Mouse (Mus musculus) naive thymus-derived CD4-positive, alpha-beta T cell, adult 2 months (primary cell): Measurements from ENCODE around the gene A430005L14Rik.

Experiments
- DNase-seq: peaks from one replicate; pipeline ENCODE4 v3.0.0-alpha.2; 2011; ENCODE audit warnings: low read depth

A430005L14Rik gene

DNA sequence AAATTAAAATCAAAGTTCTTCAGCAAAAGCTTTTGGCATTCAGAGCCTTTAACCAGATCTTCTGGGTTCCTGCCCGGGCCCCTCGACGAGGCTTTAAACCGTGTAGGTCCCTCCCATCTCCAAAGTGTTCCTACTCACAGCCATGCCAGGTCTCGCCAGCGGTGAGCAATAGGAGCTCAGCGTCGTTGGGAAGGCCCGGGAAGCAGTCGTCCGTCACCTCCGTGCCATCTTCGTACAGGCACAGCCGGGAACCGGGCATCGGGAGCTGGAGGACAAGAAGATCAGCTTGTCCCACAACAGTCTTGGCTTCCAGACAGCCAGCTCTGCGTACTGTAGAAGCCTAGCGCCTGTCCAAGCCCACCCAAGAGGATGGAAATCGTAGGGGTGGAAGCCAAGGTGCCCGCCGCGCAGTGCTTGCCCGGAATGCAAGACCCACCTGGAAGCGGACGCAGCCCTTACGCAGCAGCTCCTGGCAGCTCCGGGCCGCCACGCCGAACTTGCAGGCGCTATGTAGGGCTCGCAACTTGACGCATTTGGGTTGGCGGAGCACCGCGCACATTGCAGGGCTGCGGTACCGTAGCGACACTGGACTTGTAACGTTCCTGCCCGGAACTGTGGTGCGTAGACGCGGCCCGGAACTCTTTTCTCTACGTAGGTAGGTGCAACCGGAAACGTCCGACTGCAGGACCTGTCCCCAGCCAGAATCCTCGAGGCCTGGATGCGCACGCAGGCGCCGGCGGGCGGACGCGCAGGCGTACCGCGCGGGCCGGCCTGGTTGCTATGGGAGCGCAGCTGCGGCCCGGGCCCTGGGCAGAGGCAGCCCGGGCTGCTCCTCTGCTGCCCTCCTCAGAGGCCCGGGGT, 17.6 kb downstream of the A430005L14Rik start, which contains the start of the genes Dffb and Cep104:
Dffb (minus strand) TSS at position 696 of the 861 bp plus-strand sequence.
Cep104 (plus strand) TSS at position 764 of the 861 bp plus-strand sequence.
- DNase-seq, result peak; percentile 92

DNA sequence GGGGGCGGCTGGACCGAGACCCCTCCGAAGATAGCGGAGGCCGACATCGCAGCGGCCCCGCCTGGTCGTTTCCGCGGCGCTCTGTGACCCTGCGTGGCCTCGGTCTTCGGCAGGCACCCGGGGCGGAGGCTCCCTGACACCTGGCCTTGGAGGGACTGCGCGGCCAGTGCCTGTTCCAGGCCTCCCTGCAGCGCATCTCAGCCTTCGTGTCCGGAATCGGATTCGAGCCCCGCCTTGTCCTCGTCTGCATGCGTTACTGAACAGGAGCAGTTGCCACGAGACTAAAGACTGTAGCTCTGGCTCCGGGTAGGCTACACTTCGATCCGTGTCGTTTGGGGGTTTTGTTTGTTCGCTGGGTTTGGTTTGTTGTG, 18.2 kb downstream of the A430005L14Rik start:
- DNase-seq, result no peak

DNA sequence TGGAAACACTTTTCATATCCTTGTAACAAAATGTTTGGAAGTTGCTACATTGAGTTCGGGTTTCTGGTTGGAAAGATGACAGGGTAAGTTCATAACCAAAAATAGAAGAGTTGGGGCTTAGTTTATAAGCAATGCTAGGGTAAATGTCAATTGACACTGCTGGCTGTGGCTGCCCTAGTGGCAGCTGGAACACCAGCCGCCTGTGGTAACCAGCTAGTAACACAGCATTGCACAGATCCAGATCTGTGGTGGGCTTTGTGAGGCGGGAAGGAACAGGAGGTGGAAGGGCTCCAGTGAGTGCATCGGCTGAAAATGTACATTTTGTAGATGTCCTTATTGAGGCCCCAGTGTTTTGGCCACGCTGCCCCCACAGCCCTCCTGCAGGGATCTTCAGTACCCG, 18.7 kb downstream of the A430005L14Rik start:
- peak; percentile 21 for DNase-seq

DNA sequence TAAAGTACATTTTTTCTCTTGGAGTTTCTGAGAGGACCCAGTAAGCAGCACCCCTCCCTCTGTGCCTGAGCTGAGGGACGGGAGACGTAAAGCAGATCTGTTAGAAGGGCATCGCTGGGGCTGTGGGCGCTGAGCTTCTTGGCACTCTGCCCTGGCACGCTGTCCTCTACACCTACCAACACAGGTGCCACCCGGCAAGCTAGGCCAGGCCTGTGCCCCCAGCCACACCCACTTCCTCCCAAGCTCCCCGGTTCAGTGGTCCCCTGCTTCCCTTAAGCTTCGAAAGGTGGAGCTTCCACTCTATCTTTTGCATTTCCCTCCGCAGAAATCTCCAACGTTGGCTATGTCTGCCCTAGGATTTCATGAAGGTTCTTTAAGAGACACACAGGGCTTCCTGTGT, 22.2 kb downstream of the A430005L14Rik start:
- DNase-seq, result no peak

DNA sequence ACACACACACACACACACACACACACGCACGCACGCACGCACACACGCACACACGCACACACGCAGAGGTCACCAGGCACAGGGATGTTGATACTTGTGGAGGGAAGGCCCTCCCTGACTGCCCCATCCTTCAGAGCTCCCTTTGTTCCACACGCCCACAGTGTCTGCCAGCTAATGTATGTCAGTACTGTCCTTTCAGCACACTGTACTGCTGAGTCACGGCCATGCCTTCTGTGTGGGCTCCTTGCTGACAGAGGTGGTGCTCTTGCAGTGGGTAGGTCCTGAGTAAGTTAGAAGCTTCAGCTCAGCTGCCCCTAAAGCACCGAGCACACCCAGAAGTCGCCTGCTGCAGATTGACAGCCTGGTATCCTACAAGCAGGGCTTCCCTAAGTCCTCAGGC, 23.4 kb downstream of the A430005L14Rik start:
- DNase-seq, result no peak

DNA sequence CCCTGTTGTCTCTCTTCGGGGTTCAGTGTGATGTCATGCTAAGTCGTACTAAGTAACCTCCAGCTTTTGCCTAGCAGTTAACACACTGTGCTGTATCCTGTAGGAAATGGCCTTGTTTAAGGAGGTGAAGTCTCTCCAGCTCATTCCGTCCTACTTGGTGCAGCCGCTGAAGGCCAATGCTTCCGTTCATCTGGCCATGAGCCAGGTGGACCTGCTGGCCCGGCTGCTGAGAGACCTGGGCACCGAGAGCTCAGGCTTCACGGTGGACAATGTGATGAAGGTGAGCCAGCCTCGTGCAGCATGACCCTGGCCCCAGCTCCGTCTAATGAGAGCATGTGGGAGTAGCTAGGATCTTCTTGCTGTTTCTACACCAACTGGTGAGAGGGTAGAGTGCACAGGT, 35.7 kb downstream of the A430005L14Rik start:
- no peak for DNase-seq

DNA sequence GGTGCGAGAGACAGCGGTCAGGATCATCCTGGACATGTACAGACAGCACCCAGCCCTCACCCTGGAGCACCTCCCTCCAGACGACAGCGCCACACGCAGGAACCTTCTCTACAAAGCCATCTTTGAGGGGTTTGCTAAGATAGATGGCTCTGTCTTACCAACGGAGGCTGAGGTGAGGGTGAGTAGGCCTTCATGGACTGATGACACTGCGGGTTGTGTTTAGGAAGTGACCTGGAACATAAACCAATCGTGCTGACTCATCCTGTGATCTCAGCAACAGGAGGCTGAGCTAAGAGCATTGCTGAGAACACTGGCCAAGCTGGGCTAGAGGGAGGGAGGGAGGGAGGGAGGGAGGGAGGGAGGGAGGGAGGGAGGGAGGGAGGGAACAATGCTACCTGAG, 36.5 kb downstream of the A430005L14Rik start:
- DNase-seq, result no peak

DNA sequence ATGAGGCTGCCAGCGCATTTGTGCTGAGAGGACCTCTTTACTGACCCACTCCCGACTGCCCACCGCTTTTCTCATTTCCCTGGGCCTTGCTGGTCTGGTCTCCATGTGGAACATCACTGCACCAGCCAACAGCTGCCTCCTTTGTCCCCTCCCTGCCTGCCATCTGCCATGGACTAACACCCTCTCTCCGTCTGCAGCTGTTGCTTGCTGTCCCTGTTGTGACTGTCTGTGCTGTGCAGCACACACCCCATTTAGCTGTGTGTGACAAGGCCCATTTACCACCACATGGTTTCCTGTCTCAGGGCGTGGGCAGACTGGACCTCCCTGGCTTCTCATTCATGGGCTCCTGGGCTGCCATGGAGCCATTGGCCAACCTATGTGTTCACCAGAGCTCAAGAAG, 48.5 kb downstream of the A430005L14Rik start:
- DNase-seq, result no peak

DNA sequence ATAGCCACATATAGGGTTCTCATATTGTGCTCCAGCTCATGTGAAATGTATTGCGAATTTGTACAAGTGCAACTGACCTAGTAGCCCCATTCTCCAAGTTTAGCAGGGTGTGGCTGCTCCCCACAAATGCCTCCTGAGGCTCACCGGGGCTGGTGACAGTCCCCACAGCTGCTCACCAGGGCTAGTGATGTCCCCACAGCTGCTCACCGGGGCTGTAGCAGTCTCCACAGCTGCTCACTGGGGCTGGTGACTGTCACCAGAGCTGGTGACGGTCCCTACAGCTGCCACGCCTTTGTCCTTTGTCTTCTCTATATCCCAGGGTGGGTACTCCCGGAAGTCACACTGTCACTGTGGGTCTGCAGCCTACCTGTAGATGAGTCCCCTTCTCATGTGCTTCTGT, 49.2 kb downstream of the A430005L14Rik start:
- DNase-seq, result no peak

DNA sequence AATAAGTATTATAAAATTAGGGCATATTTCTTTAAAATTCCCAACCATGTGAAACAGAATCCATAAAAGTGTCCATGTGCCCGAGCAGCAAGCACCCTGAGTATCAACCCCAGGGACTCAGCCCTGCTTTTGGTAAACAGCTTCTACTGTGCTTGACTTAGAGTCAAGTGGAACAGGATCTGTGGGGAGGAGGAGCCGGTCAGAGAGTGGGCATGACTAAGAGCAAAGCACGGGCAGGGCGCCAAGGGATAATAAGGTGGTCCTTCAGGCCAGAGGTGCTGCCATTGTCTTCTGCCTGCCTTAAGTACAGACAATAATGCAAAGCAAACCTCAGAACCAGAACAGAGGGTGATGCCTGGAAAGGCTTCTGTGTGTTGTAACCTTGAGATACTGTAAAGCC, 50.7 kb downstream of the A430005L14Rik start:
- DNase-seq, result no peak

DNA sequence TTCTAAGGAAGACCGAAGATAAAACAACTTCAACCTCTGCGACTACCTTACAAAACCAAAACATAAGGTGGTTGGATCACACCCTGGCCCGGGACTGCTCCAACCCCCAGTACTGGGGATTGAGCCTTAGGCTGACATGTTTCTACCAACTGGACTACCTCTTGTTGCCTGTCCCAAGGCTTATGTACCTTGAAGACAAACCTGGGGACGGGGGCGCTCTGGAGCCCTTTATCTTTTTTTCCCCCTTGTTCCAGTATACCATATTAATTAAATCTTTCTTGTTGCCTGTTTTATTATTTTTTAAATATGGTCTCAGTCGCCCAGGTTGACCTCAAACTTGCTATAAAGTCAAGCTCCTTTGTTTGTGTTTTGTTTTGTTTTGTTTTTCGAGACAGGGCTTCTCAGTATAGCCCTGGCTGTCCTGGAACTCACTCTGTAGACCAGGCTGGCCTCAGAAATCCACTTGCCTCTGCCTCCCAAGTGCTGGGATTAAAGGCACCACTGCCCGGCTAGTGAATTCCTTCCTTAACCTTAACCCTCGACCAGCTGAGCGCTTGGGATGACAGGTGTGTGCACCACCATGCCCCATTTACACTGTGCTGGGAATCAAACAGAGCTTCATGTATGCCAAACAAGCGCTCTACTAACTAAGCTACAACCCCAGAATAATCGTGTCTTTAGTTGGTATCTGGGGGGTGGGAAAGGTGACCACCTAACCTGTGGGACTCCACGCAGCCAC, 54.0 kb downstream of the A430005L14Rik start:
- no peak for DNase-seq
